Mouse (Mus musculus) stomach, adult 2 months (tissue): ENCODE data around the gene Gmcl1. TPM values are rescaled to one million over a fixed set of nuclear protein-coding genes. Genes with fewer than 3 reads are reported as not detected.

ENCODE experiments used
- polyA plus RNA-seq: library from polyadenylated mRNA; depleted of rRNA; stranded (reverse); fragments of >200 nt; gene quantifications from 2 replicates; pipeline ENCODE4 v1.2.3, GENCODE M21; 2012; rRNA removed

The Gmcl1 gene
- 4.4 and 6.2 TPM in 2 replicates for polyA plus RNA-seq

GRCm38 (mm10) chr6:86733183-86733876, at the start of gene Gmcl1:
Gmcl1 (minus strand) TSS chr6:86733383.

GRCm38 (mm10) chr6:86683872-86684654, 49.1 kb downstream of the Gmcl1 start, which contains the start of gene Snrnp27:
Snrnp27 (minus strand) TSS chr6:86684522.

GRCm38 (mm10) chr6:86668580-86669239, 64.5 kb downstream of the Gmcl1 start, which contains the start of gene Mxd1:
Mxd1 (minus strand) TSS chr6:86669161.

Other genes with a start within 250 kb of the Gmcl1 start
- 149 and 169 TPM in 2 replicates for gene Pcbp1, start 207.1 kb downstream of the Gmcl1 start, polyA plus RNA-seq
- 127 and 206 TPM in 2 replicates for gene Asprv1, start 105.2 kb downstream of the Gmcl1 start, polyA plus RNA-seq
- 24.7 and 27.2 TPM in 2 replicates for gene Mxd1, start 64.2 kb downstream of the Gmcl1 start, polyA plus RNA-seq
- gene Snrnp27, start 48.9 kb downstream of the Gmcl1 start, polyA plus RNA-seq = 1.4 and 2.9 TPM in 2 replicates
- gene Anxa4, start 60.2 kb upstream of the Gmcl1 start, polyA plus RNA-seq = 20.6 and 36.0 TPM in 2 replicates
- 4.3 and 8.8 TPM in 2 replicates for gene Aak1, start 116.1 kb upstream of the Gmcl1 start, polyA plus RNA-seq